ENCODE assay signal across 22 mouse cellular contexts in genomic region chr16:94566124-94566523, GRCm38 (mm10). TPM values are rescaled to one million over a fixed set of nuclear protein-coding genes. Genes with fewer than 3 reads are reported as not detected.
A peak's percentile ranks its signal among the peaks of the same experiment; 100 is the strongest.
DNase-seq lines count a peak whose midpoint lies in the region; ATAC-seq and TF ChIP-seq lines count a peak whose summit lies in the region.
"Had no signal": no experiment of that assay in that cellular context is flagged by ENCODE, and none has a peak within 500 bp of the region (broad histone marks: within the 10 kb centered on the region; RNA-seq: fewer than 3 reads in every experiment).

No protein-coding gene starts in this region.

- no peak for TF ChIP-seq CTCF in liver, postnatal 0 days (IDR thresholded peaks at IDR 0.05; ENCODE audit: low read depth)

- DNase-seq in liver, postnatal 0 days = no peak
- no peak for DNase-seq in liver, embryonic 11.5 days (ENCODE audit: low spot score)
- peak; percentile 54 for DNase-seq in embryonic facial prominence, embryonic 14.5 days (ENCODE audit: low spot score)
- peak; percentile 98 for DNase-seq in gonadal fat pad, adult 2 months (ENCODE audit: low read depth)
- no peak for DNase-seq in spleen, adult 12 weeks (ENCODE audit: low spot score)
- DNase-seq: adrenal gland, adult 2 months; adrenal gland, postnatal 25 days; cerebellum, adult 2 months; cerebellum, postnatal 10 days; forebrain, postnatal 0 days; gastrocnemius, postnatal 14 days; heart, adult 11 months; heart, postnatal 14 days had no signal

- no peaks in the 10 kb centered on the region for H3K27me3 ChIP-seq in heart, embryonic 15.5 days
- no peaks in the 10 kb centered on the region for H3K27me3 ChIP-seq in heart, embryonic 12.5 days (replicated peaks)
- no peaks in the 10 kb centered on the region for H3K27me3 ChIP-seq in liver, postnatal 0 days (ENCODE audit: insufficient read depth, low read length)
- H3K27me3 ChIP-seq in liver, embryonic 11.5 days (replicated peaks; ENCODE audit: control insufficient read depth, insufficient read depth, low read length) = no peaks in the 10 kb centered on the region
- H3K27me3 ChIP-seq in embryonic facial prominence, embryonic 14.5 days (replicated peaks; ENCODE audit: control insufficient read depth, insufficient read depth, low read length) = no peaks in the 10 kb centered on the region
- H3K27me3 ChIP-seq: CH12.LX; forebrain, embryonic 13.5 days; intestine, embryonic 15.5 days; Patski had no signal

- H3K4me1 ChIP-seq in heart, embryonic 15.5 days (replicated peaks) = peaks cover 11% of the 10 kb centered on the region
- peaks cover 13% of the 10 kb centered on the region for H3K4me1 ChIP-seq in heart, embryonic 12.5 days (replicated peaks)
- peaks cover 17% of the 10 kb centered on the region for H3K4me1 ChIP-seq in liver, postnatal 0 days (ENCODE audit: insufficient read depth)
- peaks cover 4% of the 10 kb centered on the region for H3K4me1 ChIP-seq in liver, embryonic 11.5 days (replicated peaks; ENCODE audit: control insufficient read depth, insufficient read depth, low read length)
- no peaks in the 10 kb centered on the region for H3K4me1 ChIP-seq in embryonic facial prominence, embryonic 14.5 days (ENCODE audit: control insufficient read depth, insufficient read depth, low read length)

- no peaks in the 10 kb centered on the region for H3K36me3 ChIP-seq in heart, embryonic 15.5 days
- H3K36me3 ChIP-seq in heart, embryonic 12.5 days = no peaks in the 10 kb centered on the region
- no peaks in the 10 kb centered on the region for H3K36me3 ChIP-seq in liver, postnatal 0 days (replicated peaks; ENCODE audit: insufficient read depth, low read length)
- H3K36me3 ChIP-seq in liver, embryonic 11.5 days (ENCODE audit: control insufficient read depth, insufficient read depth, low read length) = no peaks in the 10 kb centered on the region
- no peaks in the 10 kb centered on the region for H3K36me3 ChIP-seq in embryonic facial prominence, embryonic 14.5 days (ENCODE audit: control insufficient read depth, insufficient read depth, low read length)
- H3K36me3 ChIP-seq: intestine, embryonic 15.5 days had no signal

- no peak for ATAC-seq in heart, embryonic 15.5 days (replicated peaks; ENCODE audit: insufficient number of reproducible peaks, insufficient read depth, low FRiP score, low read depth)
- ATAC-seq in heart, embryonic 12.5 days (ENCODE audit: insufficient number of reproducible peaks, low FRiP score) = no peak
- ATAC-seq in liver, postnatal 0 days = no peak
- ATAC-seq in liver, embryonic 11.5 days (replicated peaks; ENCODE audit: low FRiP score) = no peak
- no peak for ATAC-seq in embryonic facial prominence, embryonic 14.5 days (ENCODE audit: low read depth)
- ATAC-seq: activated CD4-positive, CD25-positive, alpha-beta regulatory T cell, adult 4 months; forebrain, embryonic 13.5 days; forebrain, postnatal 0 days; intestine, embryonic 15.5 days; Patski had no signal

- no peak overlapping the region for H3K4me2 ChIP-seq in heart, embryonic 15.5 days
- no peak overlapping the region for H3K4me2 ChIP-seq in heart, embryonic 12.5 days
- peak overlapping the region; percentile 20; the same call in 1 of the 2 replicates for H3K4me2 ChIP-seq in liver, postnatal 0 days (ENCODE audit: low read depth, low read length)
- no peak overlapping the region for H3K4me2 ChIP-seq in liver, embryonic 11.5 days
- no peak overlapping the region for H3K4me2 ChIP-seq in embryonic facial prominence, embryonic 14.5 days (ENCODE audit: low read depth, low read length)
- H3K4me2 ChIP-seq: forebrain, embryonic 13.5 days; heart, embryonic 11.5 days; hindbrain, embryonic 14.5 days; intestine, embryonic 15.5 days had no signal

- TF ChIP-seq EP300 in liver, postnatal 0 days (IDR thresholded peaks at IDR 0.05; ENCODE audit: low read depth) = no peak

- no peaks in the 10 kb centered on the region for H3K9me3 ChIP-seq in heart, embryonic 15.5 days (replicated peaks)
- no peaks in the 10 kb centered on the region for H3K9me3 ChIP-seq in heart, embryonic 12.5 days (replicated peaks)
- H3K9me3 ChIP-seq in liver, postnatal 0 days (ENCODE audit: low read length) = no peaks in the 10 kb centered on the region
- H3K9me3 ChIP-seq in liver, embryonic 11.5 days (ENCODE audit: control insufficient read depth, low read length) = no peaks in the 10 kb centered on the region
- H3K9me3 ChIP-seq in embryonic facial prominence, embryonic 14.5 days (ENCODE audit: control insufficient read depth, low read length) = no peaks in the 10 kb centered on the region
- H3K9me3 ChIP-seq: forebrain, embryonic 13.5 days; intestine, embryonic 15.5 days had no signal

- H3K27ac ChIP-seq in heart, embryonic 15.5 days = 0 out of 2 replicates have a peak overlapping the region, but pooled peaks have one; percentile 16
- H3K27ac ChIP-seq in heart, embryonic 12.5 days (ENCODE audit: poor library complexity, severe bottlenecking) = no peak overlapping the region; the same call in 1 of the 2 replicates
- H3K27ac ChIP-seq in liver, postnatal 0 days (ENCODE audit: low read depth) = no peak overlapping the region
- H3K27ac ChIP-seq in liver, embryonic 11.5 days (ENCODE audit: low read depth, low read length) = no peak overlapping the region
- H3K27ac ChIP-seq in embryonic facial prominence, embryonic 14.5 days (replicated peaks; ENCODE audit: low read depth, low read length) = no peak overlapping the region
- H3K27ac ChIP-seq: forebrain, embryonic 13.5 days; hindbrain, embryonic 14.5 days; intestine, embryonic 15.5 days had no signal

- no peak overlapping the region for H3K9ac ChIP-seq in heart, embryonic 15.5 days
- H3K9ac ChIP-seq in heart, embryonic 12.5 days = no peak overlapping the region
- no peak overlapping the region for H3K9ac ChIP-seq in liver, postnatal 0 days (replicated peaks)
- no peak overlapping the region for H3K9ac ChIP-seq in liver, embryonic 11.5 days (ENCODE audit: low read depth, low read length)
- no peak overlapping the region for H3K9ac ChIP-seq in embryonic facial prominence, embryonic 14.5 days (ENCODE audit: low read depth, low read length)
- H3K9ac ChIP-seq: forebrain, embryonic 13.5 days; forebrain, postnatal 0 days; hindbrain, embryonic 14.5 days; intestine, embryonic 15.5 days had no signal

- no peak overlapping the region for H3K4me3 ChIP-seq in heart, embryonic 15.5 days
- no peak overlapping the region for H3K4me3 ChIP-seq in heart, embryonic 12.5 days
- H3K4me3 ChIP-seq in liver, postnatal 0 days (ENCODE audit: low read depth, low read length) = no peak overlapping the region
- no peak overlapping the region for H3K4me3 ChIP-seq in liver, embryonic 11.5 days (ENCODE audit: low read depth, low read length)
- H3K4me3 ChIP-seq in embryonic facial prominence, embryonic 14.5 days (ENCODE audit: low read depth, low read length) = no peak overlapping the region
- H3K4me3 ChIP-seq: forebrain, embryonic 13.5 days; intestine, embryonic 15.5 days had no signal

- WGBS in heart, embryonic 15.5 days = 53% methylated on average over 8 of the region's 8 CpGs
- WGBS in heart, embryonic 12.5 days = 49% methylated on average over 8 of the region's 8 CpGs
- WGBS in liver, postnatal 0 days (ENCODE audit: insufficient replicate concordance) = 37% methylated on average over 8 of the region's 8 CpGs
- WGBS in liver, embryonic 11.5 days = 46% methylated on average over 8 of the region's 8 CpGs
- 52% methylated on average over 8 of the region's 8 CpGs for WGBS in embryonic facial prominence, embryonic 14.5 days

RNA-seq across cellular contexts. Expression of gene Dyrk1a, which starts 3.7 kb away (rescaled TPM):
- polyA plus RNA-seq in heart, embryonic 15.5 days (2015; fragmentation: Nextera tagmentation; extraction: Ambion mirVana) = 7.1 and 7.3 TPM in 2 replicates
- 7.3 and 7.9 TPM in 2 replicates for polyA plus RNA-seq in heart, embryonic 12.5 days (2016; fragmentation: Nextera tagmentation; extraction: Ambion mirVana)
- 3.7 and 3.9 TPM in 2 replicates for polyA plus RNA-seq in liver, postnatal 0 days (2015; fragmentation: Nextera tagmentation; extraction: Ambion mirVana)
- polyA plus RNA-seq in liver, embryonic 11.5 days (2014; fragmentation: Nextera tagmentation; extraction: Ambion mirVana) = 9.0 TPM in 2 replicates
- polyA plus RNA-seq in embryonic facial prominence, embryonic 14.5 days (2014; fragmentation: Nextera tagmentation; extraction: Ambion mirVana) = 11.2 and 12.1 TPM in 2 replicates
- 29.1 and 32.1 TPM in 2 replicates for polyA plus RNA-seq in gonadal fat pad, adult 2 months (2012; rRNA removed)

RNA-seq across cellular contexts. Expression of gene Vps26c, which starts 39.5 kb away (rescaled TPM):
- polyA plus RNA-seq in heart, embryonic 15.5 days (2015; fragmentation: Nextera tagmentation; extraction: Ambion mirVana) = 41.0 and 49.6 TPM in 2 replicates
- 45.8 and 48.9 TPM in 2 replicates for polyA plus RNA-seq in heart, embryonic 12.5 days (2016; fragmentation: Nextera tagmentation; extraction: Ambion mirVana)
- 16.0 and 16.4 TPM in 2 replicates for polyA plus RNA-seq in liver, postnatal 0 days (2015; fragmentation: Nextera tagmentation; extraction: Ambion mirVana)
- 37.3 and 39.3 TPM in 2 replicates for polyA plus RNA-seq in liver, embryonic 11.5 days (2014; fragmentation: Nextera tagmentation; extraction: Ambion mirVana)
- polyA plus RNA-seq in embryonic facial prominence, embryonic 14.5 days (2014; fragmentation: Nextera tagmentation; extraction: Ambion mirVana) = 54.9 and 56.6 TPM in 2 replicates
- 40.5 and 53.4 TPM in 2 replicates for polyA plus RNA-seq in gonadal fat pad, adult 2 months (2012; rRNA removed)

Comparison
In these comparisons a context has a peak if more than half of its experiments do, and no peak if none do; other contexts are left out.
1. DNase-seq: peak in embryonic facial prominence, embryonic 14.5 days (single experiment) and gonadal fat pad, adult 2 months (single experiment); none in liver, postnatal 0 days (single experiment), liver, embryonic 11.5 days (single experiment) and spleen, adult 12 weeks (single experiment).